Mouse (Mus musculus) ES-Bruce4 (cell line): ENCODE results near the gene Gnat1. TPM values are rescaled to one million over a fixed set of nuclear protein-coding genes. Genes with fewer than 3 reads are reported as not detected.

ENCODE experiments used
- H3K27ac ChIP-seq: 2 replicates; pipeline ENCODE4 v1.5.1; 2012; ENCODE audit warnings: low read length, inconsistent platforms; ENCODE audit not compliant: insufficient read depth
- H3K27me3 ChIP-seq: 2 replicates; pipeline ENCODE4 v1.6.1; 2012; ENCODE audit warnings: mild to moderate bottlenecking, low read length, inconsistent platforms; ENCODE audit not compliant: control insufficient read depth, poor library complexity, insufficient read depth, severe bottlenecking
- H3K36me3 ChIP-seq: 2 replicates; pipeline ENCODE4 v1.6.1; 2012; ENCODE audit warnings: inconsistent platforms, mild to moderate bottlenecking, low read length, moderate library complexity; ENCODE audit not compliant: control insufficient read depth, poor library complexity, insufficient read depth, severe bottlenecking
- H3K4me1 ChIP-seq: one replicate; pipeline ENCODE4 v1.8.1; 2011; ENCODE audit warnings: low read length; ENCODE audit not compliant: control insufficient read depth, insufficient read depth
- H3K4me3 ChIP-seq: 2 replicates; pipeline ENCODE4 v1.5.1; 2011; ENCODE audit warnings: low read depth, mild to moderate bottlenecking, low read length
- H3K9ac ChIP-seq: 2 replicates; pipeline ENCODE4 v1.6.1; 2012; ENCODE audit warnings: low read depth, mild to moderate bottlenecking, inconsistent platforms; ENCODE audit not compliant: poor library complexity, severe bottlenecking
- H3K9me3 ChIP-seq: replicated peaks from 2 replicates; pipeline ENCODE4 v1.6.1; 2012; ENCODE audit warnings: mild to moderate bottlenecking, low read length, inconsistent platforms; ENCODE audit not compliant: control insufficient read depth, poor library complexity, insufficient read depth, severe bottlenecking
- CTCF ChIP-seq: IDR thresholded peaks from one replicate; pipeline ENCODE4 v1.8.1; 2011; ENCODE audit warnings: low read depth, low read length
- EP300 ChIP-seq: IDR thresholded peaks from 2 replicates; pipeline ENCODE4 v1.6.1; 2011; ENCODE audit warnings: low read depth, low read length; ENCODE audit not compliant: insufficient read depth
- POLR2A ChIP-seq: IDR thresholded peaks from one replicate; pipeline ENCODE4 v1.8.1; 2011; ENCODE audit warnings: low read length; ENCODE audit not compliant: insufficient read depth
- polyA plus RNA-seq: library from polyadenylated mRNA; stranded (reverse); fragments of >200 nt; gene quantifications from 2 replicates; pipeline ENCODE4 v1.2.4, GENCODE M21; 2011; ENCODE audit warnings: low read depth; ENCODE audit not compliant: missing spikeins, insufficient read depth, insufficient read length

The Gnat1 gene
- polyA plus RNA-seq, 1 experiment = not detected

GRCm38 (mm10) chr9:107697811-107698521, 18.5 kb upstream of the Gnat1 start:
- TF ChIP-seq POLR2A = no peak
- no peaks in the 10 kb centered on the region for H3K9me3 ChIP-seq
- H3K4me1 ChIP-seq = no peaks in the 10 kb centered on the region
- H3K27ac ChIP-seq = no peak overlapping the region
- no peak overlapping the region for H3K4me3 ChIP-seq
- no peaks in the 10 kb centered on the region for H3K27me3 ChIP-seq
- H3K36me3 ChIP-seq = no peaks in the 10 kb centered on the region
- no peak overlapping the region for H3K9ac ChIP-seq

GRCm38 (mm10) chr9:107696845-107697610, 17.5 kb upstream of the Gnat1 start:
- Histone ChIP-seq H3K9ac (no peak overlapping the region), H3K27me3 (no peaks in the 10 kb centered on the region), H3K4me1 (no peaks in the 10 kb centered on the region), H3K36me3 (no peaks in the 10 kb centered on the region), H3K4me3 (no peak overlapping the region), H3K9me3 (no peaks in the 10 kb centered on the region), H3K27ac (no peak overlapping the region)
- TF ChIP-seq EP300 = no peak
- TF ChIP-seq CTCF = no peak
- no peak for TF ChIP-seq POLR2A

GRCm38 (mm10) chr9:107696106-107696479, 16.6 kb upstream of the Gnat1 start:
- TF ChIP-seq POLR2A = no peak
- no peak for TF ChIP-seq EP300
- no peak for TF ChIP-seq CTCF
- H3K4me1 ChIP-seq = no peaks in the 10 kb centered on the region
- H3K9me3 ChIP-seq = no peaks in the 10 kb centered on the region
- H3K27ac ChIP-seq = no peak overlapping the region
- H3K27me3 ChIP-seq = no peaks in the 10 kb centered on the region
- no peaks in the 10 kb centered on the region for H3K36me3 ChIP-seq
- no peak overlapping the region for H3K9ac ChIP-seq
- no peak overlapping the region for H3K4me3 ChIP-seq

GRCm38 (mm10) chr9:107695441-107696105, 16.1 kb upstream of the Gnat1 start:
- no peak overlapping the region for H3K27ac ChIP-seq
- H3K9ac ChIP-seq = no peak overlapping the region
- TF ChIP-seq CTCF (no peak), EP300 (no peak), POLR2A (no peak)
- no peaks in the 10 kb centered on the region for H3K36me3 ChIP-seq
- no peak overlapping the region for H3K4me3 ChIP-seq
- no peaks in the 10 kb centered on the region for H3K9me3 ChIP-seq
- no peaks in the 10 kb centered on the region for H3K4me1 ChIP-seq
- no peaks in the 10 kb centered on the region for H3K27me3 ChIP-seq

- H3K27ac ChIP-seq = no peak overlapping the region
- H3K36me3 ChIP-seq = no peaks in the 10 kb centered on the region
- no peaks in the 10 kb centered on the region for H3K4me1 ChIP-seq
- no peak overlapping the region for H3K9ac ChIP-seq
- H3K4me3 ChIP-seq = no peak overlapping the region
- H3K9me3 ChIP-seq = no peaks in the 10 kb centered on the region
- H3K27me3 ChIP-seq = no peaks in the 10 kb centered on the region
- TF ChIP-seq POLR2A = no peak
- TF ChIP-seq EP300 = no peak
- TF ChIP-seq CTCF = no peak
Measured at GRCm38 (mm10) chr9:107694627-107695026, 15.1 kb upstream of the Gnat1 start.
